Mouse (Mus musculus) myocyte (in vitro differentiated cells): ENCODE results near the gene Ssh2.

Experiments
- E2F4 ChIP-seq: IDR thresholded peaks from one replicate; pipeline ENCODE4 v1.6.1; 2011; ENCODE audit warnings: mild to moderate bottlenecking, control low read depth, moderate library complexity; ENCODE audit not compliant: insufficient read depth
- MYOD1 ChIP-seq, 3 experiments: IDR thresholded peaks; one replicate each; pipeline ENCODE4 v1.6.1; 2011; ENCODE audit warnings: control low read depth in 2 of 3, low read depth in 2 of 3, mild to moderate bottlenecking in 2 of 3, moderate library complexity in 1 of 3; ENCODE audit not compliant: insufficient read length in 2 of 3, control insufficient read depth in 1 of 3
- POLR2A ChIP-seq: IDR thresholded peaks from one replicate; pipeline ENCODE4 v1.6.1; 2011; ENCODE audit warnings: low read depth, mild to moderate bottlenecking, control low read depth, moderate library complexity; ENCODE audit not compliant: insufficient read length
- POLR2AphosphoS2 ChIP-seq: IDR thresholded peaks from one replicate; pipeline ENCODE4 v1.6.1; 2011; ENCODE audit warnings: low read depth, control low read depth; ENCODE audit not compliant: insufficient read length
- TCF3 ChIP-seq: IDR thresholded peaks from one replicate; pipeline ENCODE4 v1.6.1; 2011; ENCODE audit warnings: low read depth, control low read depth; ENCODE audit not compliant: insufficient read length
- USF1 ChIP-seq: IDR thresholded peaks from one replicate; pipeline ENCODE4 v1.6.1; 2011; ENCODE audit warnings: low read depth, mild to moderate bottlenecking, control low read depth, moderate library complexity

- TF ChIP-seq POLR2A (no peak), POLR2AphosphoS2 (no peak), E2F4 (no peak), TCF3 (no peak), MYOD1 (IDR thresholded peaks at IDR 0.05; ENCODE audit: control insufficient read depth in 1 of 3, insufficient read length in 2 of 3, low read depth in 2 of 3) (no peak), USF1 (no peak)
These were observed 276.3 kb downstream of the Ssh2 start for GRCm38 (mm10) chr11:77492311-77492871.
